Mouse (Mus musculus): Measurements from ENCODE around the gene March7.

DNA sequence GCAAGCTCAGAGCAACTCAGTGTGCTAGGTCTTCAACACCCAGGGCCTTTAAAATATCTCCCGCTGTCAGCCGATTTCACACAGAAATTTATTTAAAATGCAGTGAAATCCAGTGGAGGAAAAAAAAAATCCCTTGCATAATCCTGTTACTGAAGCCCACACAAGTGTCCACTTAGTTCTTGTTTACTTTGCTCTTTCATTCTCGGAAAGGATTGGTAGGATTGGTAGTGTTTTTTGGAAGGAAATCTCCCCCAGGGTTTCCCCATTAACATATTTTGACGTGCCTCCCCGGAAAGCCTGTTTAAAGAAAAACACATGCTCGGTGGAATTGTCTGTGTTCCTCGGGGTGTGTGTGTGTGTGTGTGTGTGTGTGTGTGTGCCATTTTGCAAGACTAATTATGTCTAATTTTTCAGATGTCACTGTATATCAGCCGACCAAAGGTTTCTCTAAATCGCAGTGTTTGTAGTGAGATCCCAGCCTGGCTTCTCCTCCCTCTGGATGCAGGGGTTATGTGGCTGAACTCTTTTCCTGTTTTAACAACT, 73.6 kb downstream of the March7 start:
- TF ChIP-seq CTCF (IDR thresholded peaks at IDR 0.05; ENCODE audit: borderline replicate concordance, insufficient read depth, low read length) (no peak), POLR2A (IDR thresholded peaks at IDR 0.05; ENCODE audit: low read depth, low read length) (no peak)
